Mouse (Mus musculus): ENCODE measurements around the gene Tlnrd1.

GRCm38 (mm10) chr7:83901425-83901824 lies 17.3 kb upstream of the Tlnrd1 start:
- TF ChIP-seq CTCF (IDR thresholded peaks at IDR 0.05; ENCODE audit: extremely low read depth, insufficient read length, insufficient replicate concordance, low read depth, low read length) (no peak), POLR2A (IDR thresholded peaks at IDR 0.05; ENCODE audit: low read depth, low read length) (no peak)
